Mouse (Mus musculus) splenic B cell, adult 2 months (primary cell): ENCODE data around the gene Gm13178.

ENCODE experiments used
- DNase-seq: peaks from one replicate; pipeline ENCODE4 v3.0.0-alpha.2; 2011; ENCODE audit warnings: low read depth, low spot score
- H3K27me3 ChIP-seq: 2 replicates; pipeline ENCODE4 v1.6.1; 2012; ENCODE audit warnings: mild to moderate bottlenecking, low read length, moderate library complexity, mixed read lengths; ENCODE audit not compliant: control insufficient read depth, poor library complexity, insufficient read depth, severe bottlenecking
- H3K36me3 ChIP-seq: 2 replicates; pipeline ENCODE4 v1.6.1; 2012; ENCODE audit warnings: mild to moderate bottlenecking, low read length, moderate library complexity, mixed read lengths; ENCODE audit not compliant: control insufficient read depth, poor library complexity, insufficient read depth, severe bottlenecking

Gene Gm13178

GRCm38 (mm10) chr4:144721304-144721703, at the start of gene Gm13178:
Gene Gm13178 (minus strand): TSS chr4:144721404.
- Histone ChIP-seq H3K27me3 (no peaks in the 10 kb centered on the region), H3K36me3 (no peaks in the 10 kb centered on the region)
- DNase-seq: no peak

DNA sequence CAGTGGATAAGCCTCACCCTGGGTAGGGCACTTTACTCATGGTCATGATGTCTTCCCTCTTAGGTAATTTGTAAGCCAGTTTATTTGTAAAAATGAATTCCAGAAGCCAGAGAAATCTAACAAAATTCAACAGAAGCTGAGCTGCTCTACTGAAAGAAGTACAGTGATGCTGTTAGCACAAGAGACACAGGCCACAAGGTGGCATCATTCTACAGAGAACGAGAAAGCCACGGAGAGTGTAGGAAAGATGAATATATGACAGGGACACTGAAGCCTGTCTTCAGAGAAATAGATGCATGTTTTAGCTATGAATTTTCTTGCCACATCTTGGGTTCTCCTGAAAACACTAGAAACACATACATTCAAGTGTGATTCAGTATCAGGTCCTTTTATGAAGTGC, 44.5 kb upstream of the Gm13178 start:
- Histone ChIP-seq H3K27me3 (no peaks in the 10 kb centered on the region), H3K36me3 (no peaks in the 10 kb centered on the region)
- peak; percentile 10 for DNase-seq

DNA sequence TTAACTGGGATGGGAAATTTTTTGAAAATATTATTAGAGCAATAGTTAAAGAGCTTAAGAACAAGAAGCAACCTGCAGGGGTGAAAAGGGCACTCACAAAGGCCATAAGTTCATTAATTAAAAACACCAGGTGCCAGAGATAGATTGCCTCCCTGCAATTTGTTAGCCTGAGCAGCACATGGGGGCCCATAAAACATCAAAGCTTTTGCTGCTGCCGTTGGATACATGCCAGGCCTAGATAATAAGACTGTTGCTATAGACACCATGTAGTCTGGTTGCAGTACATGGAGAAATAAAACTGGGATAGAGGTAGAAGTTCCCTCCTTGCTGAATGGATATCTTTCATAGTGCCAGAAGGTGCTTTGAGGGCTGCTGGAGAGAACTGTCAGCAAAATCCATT, 27.9 kb upstream of the Gm13178 start:
- no peak for DNase-seq
- Histone ChIP-seq H3K36me3 (no peaks in the 10 kb centered on the region), H3K27me3 (no peaks in the 10 kb centered on the region)

GRCm38 (mm10) chr4:144719691-144720090, 1.5 kb downstream of the Gm13178 start:
- no peaks in the 10 kb centered on the region for H3K27me3 ChIP-seq
- DNase-seq: no peak
- H3K36me3 ChIP-seq: no peaks in the 10 kb centered on the region

DNA sequence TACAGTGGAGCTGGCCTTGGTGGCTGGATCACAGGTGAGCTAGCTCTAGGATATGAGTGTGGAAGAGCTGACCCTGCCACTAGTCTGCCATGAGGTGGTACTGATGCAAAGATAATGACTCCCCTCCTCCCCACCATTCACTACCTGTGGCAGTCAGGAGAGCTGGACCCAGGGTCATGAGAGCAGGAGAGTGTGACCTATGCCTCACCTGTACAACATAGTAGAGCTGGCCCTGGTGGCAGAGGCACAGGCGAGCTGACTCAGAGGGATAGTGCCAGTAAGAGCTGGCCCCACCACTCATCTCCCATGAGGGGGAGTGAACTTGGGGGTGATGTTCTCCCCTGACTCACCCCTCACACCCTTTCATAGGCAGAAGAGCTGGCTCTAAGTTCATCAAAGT, 2.9 kb downstream of the Gm13178 start:
- H3K36me3 ChIP-seq: no peaks in the 10 kb centered on the region
- DNase-seq: no peak
- H3K27me3 ChIP-seq: no peaks in the 10 kb centered on the region

DNA sequence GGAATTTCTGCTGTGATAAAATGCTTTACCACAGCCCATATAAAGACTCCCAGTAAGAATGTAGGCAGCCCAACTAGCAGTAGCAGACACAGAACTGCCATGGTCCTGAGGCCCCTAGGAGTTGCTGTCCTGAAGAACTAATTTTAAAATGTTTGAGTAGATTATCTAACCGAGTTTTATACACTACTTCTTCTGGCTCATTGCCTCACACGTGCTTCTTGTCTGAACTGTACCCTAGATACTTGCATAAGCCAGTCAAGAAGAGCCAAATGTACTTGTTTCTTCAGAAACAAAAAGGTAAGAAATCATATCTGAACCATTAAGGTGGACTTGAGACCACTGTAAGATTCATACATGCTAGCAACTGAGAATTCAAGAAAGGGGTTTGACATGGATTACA, 34.9 kb downstream of the Gm13178 start, which contains the start of gene Gm436:
Gene Gm436, minus strand, starts transcription at position 101 of the 400 bp plus-strand sequence.
- no peaks in the 10 kb centered on the region for H3K27me3 ChIP-seq
- DNase-seq: no peak
- no peaks in the 10 kb centered on the region for H3K36me3 ChIP-seq
